Mouse (Mus musculus) left cerebral cortex, postnatal 25 days (tissue): Measurements from ENCODE around the gene Ndrg3. TPM values are rescaled to one million over a fixed set of nuclear protein-coding genes. Genes with fewer than 3 reads are reported as not detected.
A peak's percentile ranks its signal among the peaks of the same experiment; 100 is the strongest.
"Not testable (repeated sequence)": the region's sequence is repeated elsewhere in the genome, so short reads cannot be mapped to it uniquely, and the experiment has no call there.

Source experiments
- DNase-seq, 2 experiments: peaks; one replicate each; pipeline ENCODE4 v3.0.0; 2022; ENCODE audit warnings: low spot score in 2 of 2, mixed read lengths in 1 of 2
- intact Hi-C: fragments of 180-260 bp; cut with DNase I; formaldehyde crosslinking; loops from one replicate; pipeline ENCODE4 v1.15.1; 2025
- total RNA-seq, 2 experiments: library from RNA; stranded (reverse); gene quantifications; 2 replicates each; pipeline ENCODE4 v1.2.3; 2021

The Ndrg3 gene
- total RNA-seq, 2 experiments from 2014 or later, result 509 to 517 TPM

GRCm38 (mm10) chr2:156951301-156952094 is 40.4 kb downstream of the Ndrg3 start:
- intact Hi-C loops, result no loop called here
- DNase-seq, result no peak

GRCm38 (mm10) chr2:156950816-156951215 is 41.0 kb downstream of the Ndrg3 start:
- intact Hi-C loops, result no loop called here
- peak in 1 of 2 experiments; percentile 64 for DNase-seq

GRCm38 (mm10) chr2:156941523-156941922 is 50.3 kb downstream of the Ndrg3 start:
- intact Hi-C loops, result loop anchor here (2.0 kb wide), 1 partner anchor 39 kb away; no protein-coding TSS in a partner anchor
- DNase-seq, result peak in 1 of 2 experiments; percentile 50

GRCm38 (mm10) chr2:156939926-156940325 is 51.9 kb downstream of the Ndrg3 start:
- intact Hi-C loops, result loop anchor here (2.0 to 5.0 kb wide), 2 partner anchors 37 to 52 kb away; partner anchors contain the start of gene Ndrg3
- DNase-seq, result not testable (repeated sequence)

GRCm38 (mm10) chr2:156937795-156938194 is 54.1 kb downstream of the Ndrg3 start:
- DNase-seq, result peak; percentile 69 to 97
- intact Hi-C loops, result loop anchor here (1.0 to 5.0 kb wide), 2 partner anchors 36 to 55 kb away; partner anchors contain the start of gene Ndrg3

GRCm38 (mm10) chr2:156935005-156935404 is 56.9 kb downstream of the Ndrg3 start:
- intact Hi-C loops, result loop anchor here (5.0 kb wide), 1 partner anchor 57 kb away; the partner anchor contains the start of gene Ndrg3
- no peak for DNase-seq

GRCm38 (mm10) chr2:156933426-156933825 is 58.4 kb downstream of the Ndrg3 start:
- no peak for DNase-seq
- intact Hi-C loops, result no loop called here

- no peak for DNase-seq
- intact Hi-C loops, result no loop called here
These were observed 60.4 kb downstream of the Ndrg3 start for GRCm38 (mm10) chr2:156931421-156931820.

GRCm38 (mm10) chr2:156930549-156930948 is 61.3 kb downstream of the Ndrg3 start:
- intact Hi-C loops, result no loop called here
- no peak for DNase-seq

GRCm38 (mm10) chr2:156929519-156930120 is 62.2 kb downstream of the Ndrg3 start:
- DNase-seq, result no peak
- intact Hi-C loops, result no loop called here

- intact Hi-C loops, result no loop called here
These were observed 63.2 kb downstream of the Ndrg3 start for GRCm38 (mm10) chr2:156928606-156929005.

GRCm38 (mm10) chr2:156927663-156928062 is 64.2 kb downstream of the Ndrg3 start:
- intact Hi-C loops, result no loop called here
- peak; percentile 57 to 82 for DNase-seq

More at GRCm38 (mm10) chr2:156928606-156929005, 63.2 kb downstream of the Ndrg3 start:
- no peak for DNase-seq

- intact Hi-C loops, DNase-seq: not testable (repeated sequence)
These were observed 66.2 kb downstream of the Ndrg3 start for GRCm38 (mm10) chr2:156925611-156926010.

- intact Hi-C loops, DNase-seq: not testable (repeated sequence)
These were observed 66.8 kb downstream of the Ndrg3 start for GRCm38 (mm10) chr2:156925075-156925474.

GRCm38 (mm10) chr2:156924210-156924898 is 67.5 kb downstream of the Ndrg3 start:
- intact Hi-C loops, result no loop called here
- no peak for DNase-seq

- intact Hi-C loops, result no loop called here
These were observed 68.8 kb downstream of the Ndrg3 start for GRCm38 (mm10) chr2:156923057-156923456.

GRCm38 (mm10) chr2:156919796-156920195 is 72.1 kb downstream of the Ndrg3 start:
- intact Hi-C loops, result no loop called here
- DNase-seq, result no peak

More at GRCm38 (mm10) chr2:156923057-156923456, 68.8 kb downstream of the Ndrg3 start:
- DNase-seq, result no peak

GRCm38 (mm10) chr2:156919191-156919590 is 72.7 kb downstream of the Ndrg3 start:
- intact Hi-C loops, DNase-seq: not testable (repeated sequence)

- intact Hi-C loops, result no loop called here
- DNase-seq, result no peak
These were observed 73.3 kb downstream of the Ndrg3 start for GRCm38 (mm10) chr2:156918562-156918961.
